Mouse (Mus musculus) bone marrow macrophage, adult 2 months (primary cell): ENCODE results near the gene Etv1. TPM values are rescaled to one million over a fixed set of nuclear protein-coding genes. Genes with fewer than 3 reads are reported as not detected.

Experiments used
- H3K27ac ChIP-seq: 2 replicates; pipeline ENCODE4 v1.5.1; 2012; ENCODE audit warnings: low read depth, low read length; ENCODE audit not compliant: insufficient read depth
- H3K4me1 ChIP-seq: 2 replicates; pipeline ENCODE4 v1.6.1; 2012; ENCODE audit warnings: low read length; ENCODE audit not compliant: control insufficient read depth, insufficient read depth
- H3K4me3 ChIP-seq: 2 replicates; pipeline ENCODE4 v1.5.1; 2012; ENCODE audit warnings: mild to moderate bottlenecking, low read length, moderate library complexity; ENCODE audit not compliant: insufficient read depth
- CTCF ChIP-seq: IDR thresholded peaks from 2 replicates; pipeline ENCODE4 v1.5.1; 2012; ENCODE audit warnings: low read depth, mild to moderate bottlenecking, low read length, moderate library complexity
- POLR2A ChIP-seq: IDR thresholded peaks from 2 replicates; pipeline ENCODE4 v1.6.1; 2012; ENCODE audit warnings: mild to moderate bottlenecking, low read depth, low read length, borderline replicate concordance
- polyA plus RNA-seq: library from polyadenylated mRNA; stranded (reverse); fragments of >200 nt; gene quantifications from 2 replicates; pipeline ENCODE4 v1.2.4, GENCODE M21; 2012; ENCODE audit not compliant: missing spikeins, insufficient read depth, insufficient read length

Gene Etv1
- polyA plus RNA-seq, 1 experiment = 4.8 TPM

GRCm38 (mm10) chr12:38849994-38850393 is 70.8 kb downstream of the Etv1 start:
- no peak overlapping the region for H3K4me3 ChIP-seq
- peaks cover 19% of the 10 kb centered on the region for H3K4me1 ChIP-seq
- TF ChIP-seq CTCF (no peak), POLR2A (no peak)
- H3K27ac ChIP-seq = no peak overlapping the region

DNA sequence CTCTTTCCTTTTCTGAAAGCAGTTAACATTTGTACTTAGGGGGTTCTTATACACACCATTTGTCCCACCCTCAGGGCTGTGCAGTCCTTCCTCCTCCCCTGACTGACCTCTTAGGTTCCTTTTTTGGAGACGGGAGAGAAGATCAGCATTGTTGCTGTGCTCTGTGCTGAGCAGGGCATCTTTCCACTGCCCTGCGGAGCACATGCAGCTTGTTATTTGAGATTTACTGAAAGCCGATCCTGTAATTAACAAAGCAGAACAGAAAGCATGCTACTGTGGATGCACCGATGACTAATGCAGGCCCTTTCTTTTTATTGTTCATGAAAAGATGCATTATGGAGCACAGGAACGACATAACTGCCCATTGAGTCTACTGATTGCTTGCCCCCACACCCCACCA is 75.1 kb downstream of the Etv1 start:
- TF ChIP-seq CTCF (no peak), POLR2A (no peak)

GRCm38 (mm10) chr12:38854751-38855150 is 75.6 kb downstream of the Etv1 start:
- H3K27ac ChIP-seq = no peak overlapping the region
- H3K4me1 ChIP-seq = peaks cover 21% of the 10 kb centered on the region
- TF ChIP-seq CTCF = no peak
- TF ChIP-seq POLR2A = no peak
- H3K4me3 ChIP-seq = no peak overlapping the region

More for the DNA sequence above, 75.1 kb downstream of the Etv1 start:
- Histone ChIP-seq H3K4me3 (no peak overlapping the region), H3K27ac (no peak overlapping the region), H3K4me1 (peaks cover 20% of the 10 kb centered on the region)

- H3K4me3 ChIP-seq = no peak overlapping the region
- no peak overlapping the region for H3K27ac ChIP-seq
- H3K4me1 ChIP-seq = peaks cover 21% of the 10 kb centered on the region
- TF ChIP-seq CTCF = no peak
- no peak for TF ChIP-seq POLR2A
Observed at GRCm38 (mm10) chr12:38859675-38860074, 80.5 kb downstream of the Etv1 start.

GRCm38 (mm10) chr12:38860168-38861115 is 81.3 kb downstream of the Etv1 start:
- Histone ChIP-seq H3K27ac (no peak overlapping the region), H3K4me3 (no peak overlapping the region), H3K4me1 (peaks cover 15% of the 10 kb centered on the region)
- TF ChIP-seq CTCF = no peak
- no peak for TF ChIP-seq POLR2A

GRCm38 (mm10) chr12:38863395-38863794 is 84.2 kb downstream of the Etv1 start:
- H3K4me1 ChIP-seq = peaks cover 15% of the 10 kb centered on the region
- H3K4me3 ChIP-seq = peak overlapping the region; percentile 49
- peak overlapping the region; percentile 93 for H3K27ac ChIP-seq
- TF ChIP-seq POLR2A (no peak), CTCF (no peak)

DNA sequence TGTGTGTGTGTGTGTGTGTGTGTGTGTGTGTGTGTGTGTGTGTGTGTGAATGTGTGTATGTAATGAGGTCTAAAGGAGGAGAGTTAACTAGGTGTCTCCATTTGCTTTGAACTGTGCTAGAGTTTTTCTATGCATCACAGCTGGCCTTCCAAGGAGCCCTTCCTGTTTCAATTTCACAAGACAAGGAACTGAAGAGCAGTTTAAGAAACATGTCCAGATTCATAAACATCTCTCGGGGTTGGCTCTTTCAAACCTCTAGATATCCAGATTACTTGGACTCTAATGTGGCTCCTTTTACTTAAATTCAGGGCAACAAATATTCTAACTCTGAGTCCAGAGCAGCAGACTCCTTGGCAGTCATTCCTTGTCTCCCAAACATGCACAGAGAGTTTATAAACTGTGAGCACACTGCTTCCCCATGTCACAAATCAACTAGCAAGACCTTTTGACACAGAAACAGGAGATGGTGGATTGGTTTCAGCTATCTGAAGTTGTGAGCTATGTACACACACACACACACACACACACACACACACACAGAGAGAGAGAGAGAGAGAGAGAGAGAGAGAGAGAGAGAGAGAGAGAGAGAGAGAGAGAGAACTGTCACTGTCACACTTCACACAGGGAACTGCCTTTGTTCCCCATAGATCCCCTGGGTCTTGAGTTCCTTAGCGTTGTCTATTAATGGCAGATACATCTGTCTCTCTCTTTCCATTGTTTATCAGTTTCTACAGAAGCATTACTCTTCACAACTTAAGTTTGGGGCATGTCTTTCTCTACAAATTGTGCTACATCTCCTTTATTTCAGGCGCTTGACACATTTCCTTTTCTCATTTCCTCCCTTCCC is 85.0 kb downstream of the Etv1 start:
- no peak for TF ChIP-seq CTCF
- TF ChIP-seq POLR2A = no peak
- peak overlapping the region; percentile 49 for H3K4me3 ChIP-seq
- peak overlapping the region; percentile 93 for H3K27ac ChIP-seq
- H3K4me1 ChIP-seq = peaks cover 15% of the 10 kb centered on the region

- Histone ChIP-seq H3K4me3 (no peak overlapping the region), H3K27ac (no peak overlapping the region), H3K4me1 (no peaks in the 10 kb centered on the region)
- TF ChIP-seq CTCF (no peak), POLR2A (no peak)
Observed at GRCm38 (mm10) chr12:38874470-38874995, 95.4 kb downstream of the Etv1 start.

GRCm38 (mm10) chr12:38904516-38904915 is 125.3 kb downstream of the Etv1 start:
- no peak for TF ChIP-seq CTCF
- no peak for TF ChIP-seq POLR2A
- Histone ChIP-seq H3K27ac (peak overlapping the region; percentile 50), H3K4me3 (no peak overlapping the region), H3K4me1 (peaks cover 30% of the 10 kb centered on the region)
